Mouse (Mus musculus) limb, embryonic 11.5 days (tissue): Measurements from ENCODE around the gene Poc1b. TPM values are rescaled to one million over a fixed set of nuclear protein-coding genes. Genes with fewer than 3 reads are reported as not detected.
A peak's percentile ranks its signal among the peaks of the same experiment; 100 is the strongest.

Experiments
- ATAC-seq: fragments of 200-750 bp; cut with Nextera tagmentation; 2 replicates; pipeline ENCODE4 v1.8.0; 2017; ENCODE audit warnings: low read depth; ENCODE audit not compliant: insufficient number of reproducible peaks, low FRiP score, low TSS enrichment
- DNase-seq: peaks from one replicate; pipeline ENCODE4 v3.0.0-alpha.2; 2015; ENCODE audit warnings: low spot score
- H3K27ac ChIP-seq: fragments of 300-500 bp; sonication (generic); replicated peaks from 2 replicates; pipeline ENCODE4 v1.5.1; 2014; ENCODE audit warnings: low read depth, mild to moderate bottlenecking, low read length
- H3K27me3 ChIP-seq: fragments of 300-500 bp; sonication (generic); 2 replicates; pipeline ENCODE4 v1.6.1; 2014; ENCODE audit warnings: mild to moderate bottlenecking, low read length, mixed read lengths; ENCODE audit not compliant: control insufficient read depth, insufficient read depth
- H3K36me3 ChIP-seq: fragments of 300-500 bp; sonication (generic); 2 replicates; pipeline ENCODE4 v1.6.1; 2014; ENCODE audit warnings: mild to moderate bottlenecking, low read length, moderate library complexity, mixed read lengths; ENCODE audit not compliant: control insufficient read depth, insufficient read depth
- H3K4me1 ChIP-seq: fragments of 300-500 bp; sonication (generic); 2 replicates; pipeline ENCODE4 v1.6.1; 2014; ENCODE audit warnings: low read length, mixed read lengths; ENCODE audit not compliant: control insufficient read depth, insufficient read depth
- H3K4me2 ChIP-seq: fragments of 300-500 bp; sonication (generic); 2 replicates; pipeline ENCODE4 v1.6.1; 2014; ENCODE audit warnings: low read depth, mild to moderate bottlenecking, moderate library complexity; ENCODE audit not compliant: severe bottlenecking
- H3K4me3 ChIP-seq: fragments of 300-500 bp; sonication (generic); 2 replicates; pipeline ENCODE4 v1.5.1; 2014; ENCODE audit warnings: low read depth, low read length
- H3K9ac ChIP-seq: fragments of 300-500 bp; sonication (generic); 2 replicates; pipeline ENCODE4 v1.6.1; 2014; ENCODE audit warnings: mild to moderate bottlenecking, low read length
- H3K9me3 ChIP-seq: fragments of 300-500 bp; sonication (generic); 2 replicates; pipeline ENCODE4 v1.6.1; 2016; ENCODE audit warnings: low read length; ENCODE audit not compliant: control insufficient read depth
- WGBS: fragments of 180-500 bp; shearing (Covaris S2); extraction: QIAGEN DNeasy Blood & Tissue Kit; methylation state at CpG from one replicate; pipeline ENCODE4 v1.1.7; 2014; 5-methylcytosine and 5-hydroxymethylcytosine counted together
- polyA plus RNA-seq: library from polyadenylated mRNA; unstranded; fragments of >200 nt; fragmentation: Nextera tagmentation; extraction: Ambion mirVana; gene quantifications from 2 replicates; pipeline ENCODE4 v1.2.1, GENCODE M21; 2014

The Poc1b gene
- 48.3 and 48.4 TPM in 2 replicates for polyA plus RNA-seq

DNA sequence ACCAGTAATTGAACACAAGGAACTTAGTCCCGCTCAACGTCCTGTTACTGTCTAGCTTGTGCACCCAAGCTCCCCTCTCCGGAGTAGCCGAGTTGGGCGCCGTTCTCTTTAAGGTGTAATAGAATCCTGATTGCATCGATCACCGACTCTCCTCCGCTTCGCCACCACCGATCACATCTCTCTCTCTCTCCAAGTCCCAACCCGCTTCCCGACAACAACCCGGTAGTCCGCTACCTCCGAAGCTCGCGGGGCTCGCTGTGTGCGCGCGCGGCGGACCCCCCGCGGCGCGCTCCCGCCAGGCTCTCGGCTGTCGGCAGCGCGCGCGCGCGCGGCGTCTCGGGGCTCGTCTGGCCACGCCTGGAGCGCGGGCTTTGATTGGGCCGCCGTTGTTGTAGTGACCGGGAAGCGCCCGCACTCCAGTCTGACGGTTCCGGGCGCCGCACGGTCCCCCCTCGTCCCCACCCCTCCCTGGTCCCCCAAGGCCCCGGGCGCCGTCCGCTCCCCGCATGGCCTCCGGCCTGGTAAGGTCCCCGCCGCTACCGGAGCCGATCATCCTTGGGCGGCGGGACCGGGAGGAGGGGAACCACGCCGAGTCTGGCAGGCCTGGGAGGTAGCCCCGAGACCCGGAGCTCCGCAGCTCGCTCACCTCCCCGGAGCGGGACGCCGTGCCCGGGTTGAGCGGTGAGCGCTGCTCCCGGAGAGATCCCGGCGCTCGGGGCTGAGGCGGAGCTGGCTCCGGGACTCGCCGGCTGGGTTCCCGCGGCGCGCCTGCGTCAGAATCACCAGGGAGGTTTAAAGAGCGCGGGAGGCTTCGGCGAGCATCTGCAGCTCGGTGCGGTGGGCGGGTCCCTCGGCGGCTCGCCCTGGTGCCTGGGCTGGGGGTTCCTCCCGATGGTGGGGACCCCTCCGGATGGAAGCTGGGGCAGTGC lies at the start of gene Poc1b:
Gene Poc1b, plus strand, starts transcription at position 334 of the 929 bp plus-strand sequence.
- DNase-seq (peak; percentile 91), ATAC-seq (peak; percentile 87)
- under 1% methylated on average over 96 of the region's 106 CpGs for WGBS
- Histone ChIP-seq H3K27ac (peak within 1 kb of the TSS; percentile 65), H3K4me1 (peaks cover 4% of the 10 kb centered on the region; the same call in 1 of the 2 replicates), H3K9ac (peak within 1 kb of the TSS; percentile 93), H3K27me3 (no peaks in the 10 kb centered on the region), H3K9me3 (no peaks in the 10 kb centered on the region), H3K4me2 (peak within 1 kb of the TSS; percentile 81), H3K4me3 (peak within 1 kb of the TSS; percentile 98), H3K36me3 (peaks cover 4% of the 10 kb centered on the region; the same call in 1 of the 2 replicates)

DNA sequence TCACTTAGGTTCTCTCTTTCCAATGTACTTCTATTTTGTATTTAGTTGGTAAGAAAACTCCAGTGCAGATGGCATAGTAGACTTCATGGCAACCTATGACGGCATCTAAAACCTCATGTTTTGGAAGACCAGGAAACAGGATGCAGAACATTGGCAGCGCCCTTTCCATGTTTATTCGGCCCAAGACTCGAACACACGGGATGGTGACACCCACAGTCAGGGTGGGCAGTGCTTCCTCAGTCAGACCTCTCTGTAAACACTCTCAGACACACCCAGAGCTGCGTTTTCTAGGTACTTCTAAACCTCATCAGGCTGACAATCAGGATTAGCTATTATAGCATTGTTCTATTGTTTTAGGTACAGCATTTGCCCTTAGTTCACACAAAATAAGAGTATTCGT lies 46.2 kb upstream of the Poc1b start:
- no peaks in the 10 kb centered on the region for H3K9me3 ChIP-seq
- H3K27me3 ChIP-seq, result no peaks in the 10 kb centered on the region
- H3K36me3 ChIP-seq, result no peaks in the 10 kb centered on the region
- no peaks in the 10 kb centered on the region for H3K4me1 ChIP-seq
- no peak overlapping the region for H3K4me2 ChIP-seq
- no peak overlapping the region for H3K27ac ChIP-seq
- 92% methylated on average over 7 of the region's 7 CpGs for WGBS
- ATAC-seq (no peak), DNase-seq (no peak)
- no peak overlapping the region for H3K9ac ChIP-seq
- H3K4me3 ChIP-seq, result no peak overlapping the region

- no peaks in the 10 kb centered on the region for H3K36me3 ChIP-seq
- H3K4me1 ChIP-seq, result no peaks in the 10 kb centered on the region
- no peak for DNase-seq
- H3K27me3 ChIP-seq, result no peaks in the 10 kb centered on the region
- H3K9me3 ChIP-seq, result no peaks in the 10 kb centered on the region
- H3K9ac ChIP-seq, result no peak overlapping the region
- no peak for ATAC-seq
- 93% methylated on average over 10 of the region's 10 CpGs for WGBS
- no peak overlapping the region for H3K4me2 ChIP-seq
- no peak overlapping the region for H3K4me3 ChIP-seq
- H3K27ac ChIP-seq, result no peak overlapping the region
Observed at GRCm38 (mm10) chr10:99061418-99061817, 45.4 kb upstream of the Poc1b start.

- H3K4me1 ChIP-seq, result no peaks in the 10 kb centered on the region
- H3K4me3 ChIP-seq, result no peak overlapping the region
- ATAC-seq, result no peak
- H3K4me2 ChIP-seq, result no peak overlapping the region
- 83% methylated on average over 5 of the region's 5 CpGs for WGBS
- DNase-seq, result no peak
- no peak overlapping the region for H3K27ac ChIP-seq
- no peak overlapping the region for H3K9ac ChIP-seq
- no peaks in the 10 kb centered on the region for H3K36me3 ChIP-seq
- H3K27me3 ChIP-seq, result no peaks in the 10 kb centered on the region
- H3K9me3 ChIP-seq, result no peaks in the 10 kb centered on the region
Observed at GRCm38 (mm10) chr10:99062546-99062945, 44.3 kb upstream of the Poc1b start.

- H3K4me3 ChIP-seq, result no peak overlapping the region
- no peaks in the 10 kb centered on the region for H3K4me1 ChIP-seq
- no peaks in the 10 kb centered on the region for H3K27me3 ChIP-seq
- WGBS, result 93% methylated on average over 18 of the region's 18 CpGs
- DNase-seq (no peak), ATAC-seq (no peak)
- H3K9me3 ChIP-seq, result no peaks in the 10 kb centered on the region
- no peaks in the 10 kb centered on the region for H3K36me3 ChIP-seq
- H3K27ac ChIP-seq, result no peak overlapping the region
- no peak overlapping the region for H3K4me2 ChIP-seq
- no peak overlapping the region for H3K9ac ChIP-seq
Observed at GRCm38 (mm10) chr10:99076113-99076895, 30.5 kb upstream of the Poc1b start.

DNA sequence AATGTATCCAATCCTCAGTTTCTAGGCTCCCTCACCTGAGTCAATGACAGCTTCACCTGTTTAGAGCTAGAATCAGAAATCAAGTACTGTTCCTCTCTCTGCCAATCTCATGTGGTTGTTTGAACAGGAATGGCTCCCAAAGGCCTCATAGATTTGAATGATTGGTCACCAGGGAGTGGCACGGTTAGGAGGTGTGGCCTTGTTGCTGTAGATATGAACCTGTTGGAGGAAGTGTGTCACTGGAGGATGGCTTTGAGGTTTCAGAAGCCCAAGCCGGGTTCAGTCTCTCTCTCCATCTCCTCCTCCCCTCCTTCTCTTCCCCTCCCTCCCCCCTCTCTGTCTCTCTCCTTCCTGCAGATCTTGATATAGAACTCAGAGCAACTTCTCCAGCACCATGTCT lies 28.2 kb upstream of the Poc1b start:
- Histone ChIP-seq H3K27ac (no peak overlapping the region), H3K9me3 (no peaks in the 10 kb centered on the region), H3K4me1 (no peaks in the 10 kb centered on the region), H3K4me3 (no peak overlapping the region), H3K36me3 (no peaks in the 10 kb centered on the region), H3K4me2 (no peak overlapping the region), H3K9ac (no peak overlapping the region), H3K27me3 (no peaks in the 10 kb centered on the region)
- WGBS, result 89% methylated on average over 2 of the region's 2 CpGs
- ATAC-seq, result no peak
- DNase-seq, result no peak

DNA sequence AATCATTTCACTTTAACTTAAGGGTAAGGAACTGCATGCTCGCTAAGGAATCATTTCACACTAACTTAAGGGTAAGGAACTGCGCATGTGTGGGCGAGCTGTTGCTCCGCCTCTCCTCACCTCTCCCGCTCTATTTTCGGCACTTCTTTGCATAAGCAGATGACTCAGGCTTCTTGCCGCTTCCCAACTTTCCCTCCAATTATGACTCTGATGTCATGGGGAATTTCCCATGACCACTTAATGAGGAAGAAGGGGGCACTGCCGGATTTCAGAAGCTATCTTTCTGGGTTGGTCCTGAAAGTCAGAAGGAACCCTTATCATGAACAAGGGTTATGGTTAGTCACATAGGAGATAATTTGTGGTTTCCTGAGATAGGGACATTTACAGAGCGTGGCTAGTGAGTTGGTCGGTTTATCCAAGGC lies 25.3 kb upstream of the Poc1b start:
- no peaks in the 10 kb centered on the region for H3K9me3 ChIP-seq
- H3K4me1 ChIP-seq, result no peaks in the 10 kb centered on the region
- H3K36me3 ChIP-seq, result no peaks in the 10 kb centered on the region
- H3K27me3 ChIP-seq, result no peaks in the 10 kb centered on the region
- H3K27ac ChIP-seq, result no peak overlapping the region
- no peak overlapping the region for H3K4me3 ChIP-seq
- H3K4me2 ChIP-seq, result no peak overlapping the region
- no peak overlapping the region for H3K9ac ChIP-seq
- no peak for ATAC-seq
- no peak for DNase-seq
- WGBS, result 88% methylated on average over 10 of the region's 10 CpGs

DNA sequence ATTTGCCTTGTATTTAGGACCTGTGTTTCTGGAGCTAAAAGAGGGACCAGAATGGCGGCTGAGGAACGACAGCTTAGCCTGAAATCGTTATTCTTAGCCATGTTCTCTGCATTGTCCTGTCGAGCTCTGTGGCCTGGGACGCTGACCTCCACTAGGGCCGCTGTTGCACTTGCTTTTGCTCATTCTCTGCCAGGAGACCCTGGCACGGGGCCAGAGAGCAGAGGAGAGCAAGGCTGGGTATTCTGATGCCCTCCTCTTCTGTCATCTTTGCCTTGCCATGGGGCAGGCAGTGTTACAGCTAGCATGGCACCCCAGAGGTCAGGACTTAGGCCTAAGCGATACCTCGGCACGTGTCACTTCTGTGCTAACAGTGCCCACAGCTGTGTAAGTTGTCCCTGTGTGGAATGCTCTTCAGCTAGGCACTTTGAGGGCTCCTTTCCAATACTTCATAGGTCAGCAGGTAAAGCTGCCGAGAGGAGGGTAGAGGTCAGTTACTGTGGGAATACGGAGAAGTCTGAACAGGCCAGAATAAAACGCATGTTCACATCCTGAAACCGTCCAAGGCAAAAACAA lies 23.3 kb upstream of the Poc1b start:
- no peak for ATAC-seq
- Histone ChIP-seq H3K36me3 (no peaks in the 10 kb centered on the region), H3K4me3 (no peak overlapping the region), H3K9ac (no peak overlapping the region), H3K9me3 (no peaks in the 10 kb centered on the region), H3K27me3 (no peaks in the 10 kb centered on the region), H3K27ac (no peak overlapping the region), H3K4me1 (no peaks in the 10 kb centered on the region), H3K4me2 (no peak overlapping the region)
- no peak for DNase-seq
- WGBS, result 86% methylated on average over 14 of the region's 14 CpGs
